Mouse (Mus musculus) splenic B cell, adult 2 months (primary cell): ENCODE results near the gene 1700003E16Rik.

Source experiments
- DNase-seq: peaks from one replicate; pipeline ENCODE4 v3.0.0-alpha.2; 2011; ENCODE audit warnings: low read depth, low spot score
- H3K27me3 ChIP-seq: 2 replicates; pipeline ENCODE4 v1.6.1; 2012; ENCODE audit warnings: mild to moderate bottlenecking, low read length, moderate library complexity, mixed read lengths; ENCODE audit not compliant: control insufficient read depth, poor library complexity, insufficient read depth, severe bottlenecking
- H3K36me3 ChIP-seq: 2 replicates; pipeline ENCODE4 v1.6.1; 2012; ENCODE audit warnings: mild to moderate bottlenecking, low read length, moderate library complexity, mixed read lengths; ENCODE audit not compliant: control insufficient read depth, poor library complexity, insufficient read depth, severe bottlenecking

Gene 1700003E16Rik

GRCm38 (mm10) chr6:83120930-83121862 is 35.0 kb upstream of the 1700003E16Rik start, which contains the start of gene Wbp1:
Wbp1 (minus strand) TSS chr6:83121559.
- Histone ChIP-seq H3K27me3 (no peaks in the 10 kb centered on the region), H3K36me3 (peaks cover 3% of the 10 kb centered on the region; the same call in 1 of the 2 replicates)
- DNase-seq = peak; percentile 98

DNA sequence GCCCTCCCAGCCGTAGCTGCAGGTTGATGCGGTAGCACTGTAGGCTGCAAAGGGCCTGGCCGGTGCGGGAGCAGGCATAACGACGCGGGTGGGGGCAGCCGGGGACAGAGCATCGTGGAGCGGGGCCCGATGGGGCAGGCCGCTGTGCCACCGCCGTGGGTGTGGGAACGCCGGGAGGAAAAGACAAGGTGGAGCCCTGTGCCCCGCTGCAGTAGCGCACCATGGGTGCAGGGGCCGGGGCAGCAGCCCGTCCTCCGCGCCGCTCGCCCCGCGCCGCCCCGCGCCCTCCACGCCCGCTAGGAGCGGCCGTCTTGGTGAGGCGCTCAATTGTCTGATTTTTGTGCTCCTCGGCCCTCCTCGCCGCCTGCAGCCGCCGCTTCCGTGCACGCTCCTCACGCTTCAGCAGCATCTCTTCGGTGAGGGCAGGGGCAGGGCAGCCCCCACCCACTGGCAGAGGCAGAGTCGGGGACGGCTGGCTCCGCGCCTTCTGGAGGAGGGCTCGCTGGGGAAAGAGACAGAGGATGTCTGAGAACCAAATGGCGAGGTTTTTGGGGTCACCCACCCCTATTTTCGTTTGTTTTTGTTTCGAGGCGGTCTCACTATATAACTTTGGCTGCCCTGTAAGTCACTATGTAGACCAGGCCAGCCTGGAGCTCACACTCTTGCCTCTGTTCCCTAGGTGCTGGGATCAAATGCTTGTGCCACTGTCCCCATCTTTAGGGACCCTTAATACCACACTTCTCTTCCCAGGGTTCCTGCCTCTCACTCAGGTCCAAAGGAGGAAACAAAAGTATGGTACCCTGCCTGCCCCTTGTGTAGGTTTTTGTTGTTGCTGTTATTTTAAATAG is 34.1 kb upstream of the 1700003E16Rik start:
- H3K36me3 ChIP-seq = peaks cover 3% of the 10 kb centered on the region; the same call in 1 of the 2 replicates
- no peaks in the 10 kb centered on the region for H3K27me3 ChIP-seq
- DNase-seq = no peak

DNA sequence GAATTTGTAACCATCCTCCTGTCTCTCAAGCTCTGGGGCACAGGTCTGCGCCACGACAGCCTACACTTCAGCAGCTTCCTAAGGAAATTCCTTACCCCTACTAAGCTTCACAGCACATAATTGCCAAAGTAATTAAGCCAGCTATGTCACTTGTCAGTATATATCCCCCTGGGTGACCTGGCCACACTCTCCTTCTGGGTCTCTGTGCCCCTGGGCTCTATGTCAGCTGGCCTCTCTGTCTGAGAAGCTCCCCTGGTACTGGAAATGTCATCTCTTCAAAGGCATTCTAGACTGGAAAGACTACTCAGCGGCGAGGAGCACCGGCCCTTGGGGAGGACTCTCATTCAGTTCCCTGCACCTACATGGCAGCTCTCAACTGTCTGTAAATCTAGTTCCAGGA is 33.2 kb upstream of the 1700003E16Rik start:
- DNase-seq = no peak
- H3K36me3 ChIP-seq = no peaks in the 10 kb centered on the region; the same call in 1 of the 2 replicates
- H3K27me3 ChIP-seq = no peaks in the 10 kb centered on the region

GRCm38 (mm10) chr6:83124851-83125312 is 31.3 kb upstream of the 1700003E16Rik start:
- DNase-seq = peak; percentile 96
- H3K36me3 ChIP-seq = no peaks in the 10 kb centered on the region
- H3K27me3 ChIP-seq = no peaks in the 10 kb centered on the region

DNA sequence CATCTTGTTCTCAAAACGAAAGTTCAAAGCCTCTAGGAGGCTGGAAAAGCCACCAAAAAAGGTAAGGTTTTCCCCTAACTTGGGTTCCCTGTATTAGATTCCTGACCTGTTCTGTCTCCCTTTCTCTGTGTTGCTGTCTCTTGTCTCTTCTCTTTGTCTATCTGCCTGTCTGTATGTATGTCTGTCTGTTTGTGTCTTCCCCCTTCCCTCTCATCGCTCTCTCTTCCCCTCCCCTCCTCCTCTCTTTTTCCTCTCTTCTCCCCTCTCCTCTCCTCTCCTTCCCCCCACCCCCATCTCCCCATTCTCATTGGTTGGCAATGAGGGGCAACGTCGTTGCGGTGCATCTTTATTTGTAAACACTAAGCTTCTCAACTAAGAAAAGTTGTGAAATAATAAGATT is 30.9 kb upstream of the 1700003E16Rik start, which contains the start of gene Ino80b:
Ino80b (minus strand) TSS at position 101 of the 400 bp plus-strand sequence.
- Histone ChIP-seq H3K36me3 (no peaks in the 10 kb centered on the region), H3K27me3 (no peaks in the 10 kb centered on the region)
- DNase-seq = no peak

DNA sequence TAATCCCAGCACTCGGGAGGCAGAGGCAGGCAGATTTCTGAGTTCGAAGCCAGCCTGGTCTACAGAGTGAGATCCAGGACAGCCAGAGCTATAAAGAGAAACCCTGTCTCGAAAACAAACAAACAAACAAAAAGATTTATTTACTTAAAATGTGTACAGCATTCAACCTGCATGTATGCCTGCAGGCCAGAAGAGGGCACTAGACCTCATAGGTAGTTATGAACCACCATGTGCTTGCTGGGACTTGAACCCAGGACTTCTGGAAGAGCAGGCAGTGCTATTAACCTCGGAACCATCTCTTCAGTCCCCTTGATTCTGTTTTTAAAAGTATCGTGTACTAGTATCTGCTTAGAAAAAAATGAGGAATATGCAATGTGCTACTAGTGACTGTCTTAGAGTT is 28.8 kb upstream of the 1700003E16Rik start:
- H3K27me3 ChIP-seq = no peaks in the 10 kb centered on the region
- no peaks in the 10 kb centered on the region for H3K36me3 ChIP-seq
- no peak for DNase-seq

DNA sequence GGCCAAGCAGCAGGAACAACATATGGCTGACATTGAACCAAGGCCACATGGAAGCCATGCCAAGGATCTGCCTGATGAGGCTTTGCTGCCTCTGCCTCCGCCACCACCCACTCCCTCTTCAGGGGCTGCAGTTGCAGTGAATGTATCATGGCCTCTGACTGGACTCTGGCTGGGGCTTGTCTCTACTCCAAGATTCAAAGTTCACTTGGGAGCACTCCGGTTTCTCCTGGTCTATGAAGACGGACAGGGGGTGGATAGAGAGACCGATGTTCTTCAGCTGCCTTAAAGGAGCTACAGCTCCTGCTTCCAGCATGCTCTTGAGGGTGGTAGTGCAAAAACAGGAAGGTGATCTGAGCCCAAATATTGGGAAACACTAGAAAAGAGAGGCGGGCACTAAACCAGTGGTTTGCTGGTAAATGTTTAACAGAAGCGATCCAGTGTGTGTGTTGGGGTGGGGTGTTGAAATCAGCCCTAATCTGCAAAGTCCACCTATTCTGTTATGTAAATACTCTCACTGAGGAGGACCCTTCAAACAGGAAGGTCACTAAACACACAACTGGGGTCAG is 24.7 kb upstream of the 1700003E16Rik start:
- peaks cover 2% of the 10 kb centered on the region; the same call in 1 of the 2 replicates for H3K27me3 ChIP-seq
- no peaks in the 10 kb centered on the region for H3K36me3 ChIP-seq
- no peak for DNase-seq

DNA sequence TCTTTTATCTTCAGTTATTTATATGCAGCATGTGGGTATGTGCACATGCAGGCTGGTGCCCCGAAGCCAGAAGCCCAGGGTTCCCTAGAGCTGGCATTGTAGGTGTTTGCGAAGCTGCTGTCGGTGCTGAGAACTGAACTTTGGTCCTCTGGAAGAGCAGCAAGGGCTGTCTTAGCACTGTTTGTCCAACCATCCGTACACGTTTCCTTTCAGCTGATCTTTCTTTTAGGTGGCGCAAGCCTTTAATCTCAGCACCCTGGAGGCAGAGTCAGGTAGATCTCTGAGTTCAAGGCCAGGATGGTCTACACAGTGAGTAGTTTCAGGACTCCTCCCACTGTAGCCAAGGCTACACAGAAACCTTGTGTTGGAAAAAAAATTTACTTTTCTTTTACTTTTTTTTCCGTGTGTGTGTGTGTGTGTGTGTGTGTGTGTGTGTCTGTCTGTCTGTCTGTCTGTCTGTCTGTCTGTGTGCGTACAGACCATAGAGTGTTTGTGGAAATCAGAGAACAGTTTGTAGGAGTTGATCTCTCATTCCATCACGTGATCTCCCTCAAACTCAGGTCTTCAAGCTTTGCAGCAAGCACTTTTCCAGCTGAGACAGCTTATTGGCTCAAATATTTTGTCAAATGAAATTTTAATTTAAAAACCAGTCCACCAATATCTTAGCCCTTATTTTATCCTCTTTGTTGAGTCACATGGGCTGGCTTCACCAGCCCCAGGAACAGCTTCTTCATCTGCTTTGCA is 23.9 kb upstream of the 1700003E16Rik start:
- no peaks in the 10 kb centered on the region for H3K36me3 ChIP-seq
- DNase-seq = no peak
- H3K27me3 ChIP-seq = peaks cover 2% of the 10 kb centered on the region; the same call in 1 of the 2 replicates

- Histone ChIP-seq H3K27me3 (peaks cover 2% of the 10 kb centered on the region), H3K36me3 (no peaks in the 10 kb centered on the region)
- no peak for DNase-seq
Measured at GRCm38 (mm10) chr6:83134226-83134625, 22.0 kb upstream of the 1700003E16Rik start.

DNA sequence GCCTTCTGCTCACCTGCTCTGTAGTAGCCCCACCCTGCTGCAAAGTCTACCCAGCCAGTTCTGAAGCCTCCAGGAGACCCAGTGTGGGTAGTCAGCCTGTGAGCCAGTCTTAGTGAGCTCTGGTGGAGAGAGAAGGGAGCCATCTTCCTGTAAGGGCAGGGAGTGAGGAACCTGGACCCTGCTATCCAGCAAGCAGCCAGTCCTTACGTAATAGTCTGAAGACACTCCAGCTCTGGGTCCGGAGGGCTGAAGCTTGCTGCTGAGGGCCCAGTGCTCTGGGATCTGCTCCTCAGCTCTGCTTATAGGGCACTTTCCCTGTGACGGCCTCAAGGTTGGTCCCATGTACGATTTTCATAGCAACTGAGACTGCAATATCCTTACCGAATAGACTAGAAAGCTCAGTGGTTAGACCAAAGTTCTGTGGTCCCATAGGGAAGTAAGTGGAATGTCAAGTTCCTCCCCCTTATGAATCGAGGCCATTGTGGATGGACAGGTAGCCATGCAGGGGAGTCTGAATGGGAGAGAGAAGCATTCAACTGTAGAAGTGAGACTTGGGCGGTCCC is 21.2 kb upstream of the 1700003E16Rik start, which contains the start of gene Rtkn:
Rtkn (plus strand) TSS at position 513 of the 563 bp plus-strand sequence.
- no peak for DNase-seq

GRCm38 (mm10) chr6:83135571-83136161 is 20.5 kb upstream of the 1700003E16Rik start:
- DNase-seq = no peak
- peaks cover 2% of the 10 kb centered on the region for H3K27me3 ChIP-seq
- no peaks in the 10 kb centered on the region for H3K36me3 ChIP-seq

More for the DNA sequence above, 21.2 kb upstream of the 1700003E16Rik start, which contains the start of gene Rtkn:
- Histone ChIP-seq H3K27me3 (peaks cover 2% of the 10 kb centered on the region), H3K36me3 (no peaks in the 10 kb centered on the region)

- Histone ChIP-seq H3K36me3 (no peaks in the 10 kb centered on the region), H3K27me3 (peaks cover 2% of the 10 kb centered on the region)
- DNase-seq = no peak
Measured at GRCm38 (mm10) chr6:83136291-83136880, 19.8 kb upstream of the 1700003E16Rik start.
